Mouse (Mus musculus) E14TG2a.4 (cell line): ENCODE data around the gene Ly9.

Experiments used
- CTCF ChIP-seq: conservative IDR thresholded peaks from 2 replicates; pipeline ENCODE4 v1.5.1; 2014; ENCODE audit warnings: low read length
- NANOG ChIP-seq: IDR thresholded peaks from 2 replicates; pipeline ENCODE4 v1.6.1; 2014; ENCODE audit warnings: borderline replicate concordance, low read length, mixed read lengths
- POU5F1 ChIP-seq: IDR thresholded peaks from 2 replicates; pipeline ENCODE4 v1.6.1; 2014; ENCODE audit warnings: low read length, borderline replicate concordance

DNA sequence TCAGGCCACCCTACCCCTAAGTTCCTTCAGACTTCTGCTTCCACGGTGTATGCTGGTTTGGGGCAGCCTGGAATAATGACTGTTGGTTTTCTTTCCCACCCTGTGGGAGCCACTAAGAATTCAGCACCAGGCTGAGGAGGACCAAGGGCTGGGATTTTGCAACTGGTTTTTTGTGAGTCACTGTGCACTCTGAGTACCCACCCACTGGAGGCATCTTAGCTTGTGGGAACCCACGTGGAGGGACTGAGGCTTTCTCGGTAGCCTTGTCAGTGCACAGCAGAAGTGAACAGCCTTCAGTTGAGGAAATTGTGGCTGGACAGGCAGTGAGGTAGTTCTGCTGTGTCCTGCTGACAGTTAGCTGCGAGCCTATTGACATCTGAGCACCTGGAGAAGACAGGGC is 48.3 kb downstream of the Ly9 start, which contains the start of gene Cd244a:
- no peak for TF ChIP-seq CTCF
- TF ChIP-seq NANOG: no peak
- TF ChIP-seq POU5F1: no peak
